Mouse (Mus musculus) erythroblast, embryonic 14.5 days (primary cell): Measurements from ENCODE around the gene Ldlrad3.

ENCODE experiments used
- GATA1 ChIP-seq: IDR thresholded peaks from 2 replicates; pipeline ENCODE4 v1.6.1; 2012; ENCODE audit warnings: low read length, inconsistent platforms, mixed read lengths
- TAL1 ChIP-seq: IDR thresholded peaks from 3 replicates; pipeline ENCODE4 v1.6.1; 2012; ENCODE audit warnings: low read length, inconsistent platforms, mixed read lengths

DNA sequence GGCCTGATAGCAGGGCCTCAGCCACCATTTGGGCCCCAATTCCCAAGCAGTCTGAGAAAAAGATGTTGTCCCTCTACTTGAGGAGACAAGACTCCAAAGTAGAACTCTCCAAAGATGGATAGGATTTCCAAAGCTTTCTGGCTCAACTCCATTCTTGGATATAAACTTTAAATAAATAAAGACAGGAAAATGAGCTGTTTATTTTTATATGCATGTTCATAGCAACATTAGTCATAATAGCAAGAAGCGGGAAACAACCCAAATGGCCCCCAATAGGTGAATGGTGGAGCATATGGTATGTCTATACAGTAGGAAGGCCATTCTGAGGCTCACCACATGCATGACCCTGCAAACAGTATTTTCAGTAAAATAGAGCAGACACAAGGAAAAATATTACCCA, 251.2 kb downstream of the Ldlrad3 start:
- TF ChIP-seq TAL1 (no peak), GATA1 (no peak)
